Mouse (Mus musculus) embryonic fibroblast, embryonic 13.5 days (primary cell): ENCODE measurements around the gene Shisa6.

ENCODE experiments used
- CTCF ChIP-seq: IDR thresholded peaks from 2 replicates; pipeline ENCODE4 v1.5.1; 2011; ENCODE audit warnings: mild to moderate bottlenecking, control low read depth, low read length, moderate library complexity, borderline replicate concordance; ENCODE audit not compliant: insufficient read depth
- POLR2A ChIP-seq: IDR thresholded peaks from 2 replicates; pipeline ENCODE4 v1.6.1; 2011; ENCODE audit warnings: low read depth, mild to moderate bottlenecking, control low read depth, low read length, moderate library complexity

- TF ChIP-seq CTCF (no peak), POLR2A (no peak)
Measured at GRCm38 (mm10) chr11:66418216-66418615, 107.5 kb downstream of the Shisa6 start.
